Mouse (Mus musculus) brain, embryonic 18.5 days (tissue): Measurements from ENCODE around the gene Spatc1l.
A peak's percentile ranks its signal among the peaks of the same experiment; 100 is the strongest.

Experiments used
- DNase-seq: peaks from one replicate; pipeline ENCODE4 v3.0.0-alpha.2; 2012; ENCODE audit warnings: low read depth, low spot score

The Spatc1l gene

DNA sequence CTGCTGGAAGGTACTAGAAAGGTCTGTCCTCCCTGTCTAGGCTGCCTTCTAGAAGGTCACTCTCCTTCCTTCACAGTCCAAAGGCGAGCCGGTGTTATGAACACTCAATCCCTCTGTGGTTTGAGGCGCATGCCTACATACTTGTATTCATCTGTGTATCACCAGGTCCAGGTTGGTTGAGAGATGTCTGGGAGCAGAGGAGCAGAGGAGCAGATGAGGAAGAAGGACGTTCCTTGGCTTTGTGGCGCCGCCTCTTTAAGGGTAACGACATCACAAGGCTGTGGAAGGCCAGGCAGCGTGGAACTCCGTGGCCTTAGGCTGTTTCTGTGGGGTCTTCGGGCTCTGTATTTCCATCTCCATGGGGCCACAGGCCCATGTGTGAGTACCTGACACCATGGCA lies at the start of gene Spatc1l:
Gene Spatc1l (plus strand): TSS at position 301 of the 400 bp plus-strand sequence.
- DNase-seq = no peak

DNA sequence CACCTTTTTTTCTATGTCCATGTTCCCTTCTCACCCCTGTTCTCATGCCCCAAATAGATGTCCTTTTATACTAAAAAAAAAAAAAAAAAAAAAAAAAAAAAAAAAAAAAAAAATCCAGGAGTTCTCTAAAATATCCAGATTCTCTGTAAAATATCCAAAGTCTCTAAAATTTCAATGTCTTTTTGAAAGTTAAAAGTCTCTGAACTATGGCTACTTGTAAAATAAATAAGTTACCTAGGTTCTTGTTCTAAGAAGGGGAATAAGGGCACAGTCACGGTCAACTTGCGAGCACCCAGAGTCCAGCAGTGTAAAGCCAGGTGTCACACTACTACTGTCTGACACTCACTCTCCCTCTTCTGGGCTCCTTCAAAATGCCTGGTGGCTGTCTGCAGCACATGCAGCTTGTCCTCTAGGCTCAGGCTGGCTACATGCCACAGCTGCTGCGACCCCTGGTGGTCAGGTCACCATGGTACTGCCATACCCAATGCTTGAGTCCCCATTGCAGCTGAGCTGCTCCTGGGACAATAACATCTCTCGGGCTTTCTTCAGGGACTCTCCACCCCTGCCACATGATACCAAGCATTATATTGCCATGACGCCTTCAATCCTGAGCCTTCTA lies 49.0 kb upstream of the Spatc1l start:
- DNase-seq = no peak

DNA sequence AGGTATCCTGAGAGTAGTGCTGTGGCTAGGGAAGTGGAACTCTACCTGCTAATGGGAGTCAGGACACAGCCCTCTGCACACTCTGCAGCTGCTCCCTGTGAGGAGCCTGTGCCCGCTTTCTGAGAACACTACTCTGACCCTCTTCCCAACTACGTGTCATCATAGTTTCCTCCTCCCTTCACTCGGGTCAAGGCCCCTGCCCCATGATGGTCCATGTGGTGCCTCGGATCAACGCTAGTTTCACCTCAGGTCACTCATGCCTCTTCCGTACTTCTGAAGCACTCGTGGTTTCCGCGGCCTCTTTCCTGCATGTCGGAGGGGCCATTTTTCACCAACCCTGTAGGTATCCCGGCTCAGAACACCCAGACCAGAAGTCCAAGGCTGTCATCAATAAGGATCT lies 31.1 kb upstream of the Spatc1l start:
- DNase-seq = no peak

DNA sequence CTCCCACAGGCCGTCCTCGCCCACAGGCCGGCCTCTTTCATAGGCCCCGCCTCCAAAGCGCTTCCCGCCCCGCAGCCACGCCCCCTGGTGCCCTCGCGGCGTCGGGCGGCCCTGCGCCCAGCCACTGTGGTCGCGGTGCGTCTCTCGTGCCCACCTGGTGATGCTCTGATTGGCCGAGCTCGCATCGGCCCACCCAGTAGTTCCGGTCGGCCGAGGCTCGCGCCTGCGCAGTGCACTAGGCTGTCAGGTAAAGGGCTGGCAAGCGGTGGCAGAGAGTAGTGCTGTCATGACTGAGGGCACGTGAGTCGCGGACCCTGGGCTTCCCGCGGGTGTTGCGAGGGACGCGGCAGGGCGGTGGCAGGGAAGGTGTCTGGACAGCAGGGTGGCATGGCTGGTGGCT lies 30.7 kb upstream of the Spatc1l start, which contains the start of gene Lss:
Gene Lss (plus strand): TSS at position 214 of the 400 bp plus-strand sequence.
- peak; percentile 92 for DNase-seq

DNA sequence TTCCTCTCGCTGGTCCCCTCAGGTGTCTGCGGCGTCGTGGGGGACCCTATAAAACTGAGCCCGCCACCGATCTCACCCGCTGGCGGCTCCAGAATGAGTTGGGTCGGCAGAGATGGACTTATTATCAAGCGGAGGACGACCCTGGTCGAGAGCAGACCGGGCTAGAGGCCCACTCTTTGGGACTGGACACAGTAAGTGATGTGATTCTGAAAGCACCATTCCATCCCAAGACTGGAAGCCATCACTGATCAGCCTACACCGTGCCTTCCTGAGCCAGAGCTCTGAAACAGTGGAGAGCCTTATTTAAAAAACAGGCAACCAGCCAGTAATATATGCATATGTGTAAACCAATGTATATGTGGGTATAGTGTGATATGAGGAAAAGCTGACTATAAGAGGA lies 30.2 kb upstream of the Spatc1l start:
- no peak for DNase-seq

DNA sequence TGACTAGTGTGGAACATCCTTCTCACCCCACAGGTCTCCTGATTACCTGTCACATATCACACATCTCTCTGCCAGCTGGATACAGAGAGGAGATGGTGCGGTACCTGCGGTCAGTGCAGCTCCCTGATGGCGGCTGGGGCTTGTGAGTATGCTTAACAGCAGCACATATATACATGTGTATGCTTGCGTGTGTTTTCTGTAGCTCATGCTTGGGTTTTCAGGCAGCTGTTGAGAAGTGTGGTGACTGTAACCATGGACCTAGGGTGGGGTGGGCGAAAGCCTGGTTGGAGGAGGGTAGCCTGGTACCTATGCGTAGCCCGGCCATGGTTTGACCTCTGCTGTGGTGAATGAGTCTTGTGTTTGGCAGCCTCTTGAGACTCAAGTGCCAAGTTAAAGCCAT lies 26.5 kb upstream of the Spatc1l start:
- no peak for DNase-seq

DNA sequence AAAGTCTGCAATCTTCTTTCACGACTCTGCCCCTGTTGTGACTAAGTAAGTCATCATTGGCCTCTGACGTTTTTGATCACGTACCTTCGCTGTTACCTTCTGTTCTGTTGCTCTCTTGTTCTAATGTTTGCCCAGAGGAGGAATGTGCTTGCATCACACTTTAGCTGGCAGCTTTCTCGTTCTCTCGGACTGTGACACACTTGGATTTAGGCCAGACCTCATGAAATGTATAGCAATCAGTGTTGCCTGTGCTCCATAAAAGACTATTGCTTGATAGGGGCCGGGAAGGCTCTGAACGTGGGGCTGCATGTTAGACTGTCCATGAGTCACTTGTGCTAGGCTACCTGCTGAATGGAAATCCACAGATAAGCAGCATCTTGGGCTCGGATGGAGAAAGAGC lies 24.5 kb upstream of the Spatc1l start:
- DNase-seq = no peak

DNA sequence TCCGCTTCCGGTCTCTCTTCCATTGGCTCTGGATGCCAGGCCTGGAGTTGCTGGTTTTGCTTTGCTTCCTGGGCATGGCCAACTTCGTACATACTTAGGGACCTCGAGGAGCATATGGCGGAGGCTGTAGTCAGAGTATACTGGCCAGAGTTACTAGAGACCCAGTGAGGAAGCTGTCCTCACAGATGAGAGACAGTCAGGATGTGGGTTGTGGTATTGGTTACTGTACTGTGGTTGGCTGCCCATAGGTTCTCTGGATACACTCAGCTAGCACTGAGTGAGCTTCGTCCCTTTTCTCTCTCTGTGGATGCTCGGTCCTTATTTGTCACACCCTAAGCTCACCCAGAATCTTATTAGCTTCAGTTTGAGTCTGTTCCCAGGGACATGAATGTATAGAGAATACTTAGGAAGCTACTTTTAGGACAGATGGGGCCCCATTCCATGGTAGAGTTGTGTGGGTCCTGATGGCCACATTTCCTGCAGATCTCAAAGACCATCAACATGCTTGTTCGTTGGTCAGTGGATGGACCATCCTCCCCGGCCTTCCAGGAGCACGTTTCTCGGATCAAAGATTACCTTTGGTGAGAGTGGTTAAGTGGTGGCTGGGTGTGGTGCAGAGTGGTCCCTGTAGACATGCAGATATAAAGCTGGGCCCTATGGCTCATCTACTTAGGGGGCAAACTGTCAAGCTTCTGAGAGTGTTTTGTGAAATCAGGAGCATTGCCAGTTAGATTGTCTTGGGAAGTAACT lies 20.6 kb upstream of the Spatc1l start:
- DNase-seq = no peak

DNA sequence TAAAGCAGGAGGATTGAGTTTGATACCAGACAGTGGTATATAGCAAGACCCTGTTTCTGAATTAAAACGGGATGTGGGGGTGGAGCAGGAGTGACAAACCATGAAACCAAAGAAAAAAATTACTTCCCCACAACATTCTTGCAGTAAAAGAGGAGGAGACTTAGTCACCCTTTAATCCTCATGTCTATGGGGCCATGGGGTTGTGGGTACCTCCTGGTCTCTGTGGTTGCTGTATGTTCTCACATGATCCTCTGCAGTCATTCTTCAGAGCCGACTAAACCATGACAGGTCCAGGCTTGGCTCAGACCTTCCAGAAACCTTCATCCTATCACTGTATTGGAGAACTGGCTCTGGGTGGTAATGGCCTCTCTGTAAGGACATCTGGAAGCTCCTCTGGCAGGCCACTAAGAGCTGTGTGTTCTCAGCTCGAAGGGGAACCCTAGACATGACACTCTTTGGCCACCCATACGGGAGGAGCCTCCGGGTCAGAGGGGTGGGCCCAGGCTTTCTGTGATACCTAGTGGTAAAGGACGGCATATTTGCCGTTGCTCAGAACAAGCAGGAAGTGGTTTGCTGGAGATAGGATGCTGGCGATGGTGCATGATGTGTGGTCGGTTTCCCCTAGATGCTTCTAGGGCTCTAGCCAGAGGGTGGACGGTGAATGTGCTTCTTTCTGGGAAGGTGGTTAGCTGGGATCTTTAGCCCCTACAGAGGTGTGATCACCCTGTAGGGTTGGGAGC lies 19.3 kb upstream of the Spatc1l start:
- DNase-seq = no peak

DNA sequence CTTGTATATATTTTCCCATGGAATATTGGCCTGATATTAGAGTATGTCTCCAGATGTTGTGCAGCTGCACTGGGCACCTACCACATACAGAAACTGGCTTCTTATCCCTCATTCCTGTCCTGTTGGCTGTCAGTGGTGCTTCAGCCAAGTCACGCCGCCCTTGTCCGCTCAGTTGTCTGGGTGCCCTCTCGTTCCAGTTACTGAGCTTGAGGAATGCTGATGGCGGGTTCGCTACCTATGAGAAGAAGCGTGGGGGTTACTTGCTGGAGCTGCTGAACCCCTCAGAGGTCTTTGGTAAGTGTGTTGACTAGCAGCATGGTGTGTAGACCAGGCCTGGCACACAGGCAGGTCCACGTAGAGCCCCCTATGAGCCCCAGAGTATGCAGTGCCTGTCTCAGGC lies 15.5 kb upstream of the Spatc1l start:
- no peak for DNase-seq

DNA sequence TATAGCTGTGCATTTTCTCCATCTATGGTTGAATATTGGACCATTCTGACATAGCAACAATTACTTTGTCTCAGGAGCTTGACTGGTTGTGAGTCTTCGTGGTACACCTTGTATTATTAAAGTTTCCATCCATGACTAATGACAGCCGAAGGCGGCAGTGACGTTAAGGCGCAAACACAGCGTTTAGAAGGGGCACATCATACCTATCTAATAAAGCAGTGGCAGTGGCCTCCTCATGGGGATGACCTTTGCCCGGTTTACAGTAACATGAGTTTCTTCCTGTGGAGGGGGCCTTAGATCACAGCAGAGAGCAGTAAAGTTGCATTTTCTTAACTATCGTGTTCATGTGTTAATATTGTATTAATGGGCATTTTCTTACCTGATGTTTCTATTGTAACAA lies 13.9 kb upstream of the Spatc1l start:
- no peak for DNase-seq

DNA sequence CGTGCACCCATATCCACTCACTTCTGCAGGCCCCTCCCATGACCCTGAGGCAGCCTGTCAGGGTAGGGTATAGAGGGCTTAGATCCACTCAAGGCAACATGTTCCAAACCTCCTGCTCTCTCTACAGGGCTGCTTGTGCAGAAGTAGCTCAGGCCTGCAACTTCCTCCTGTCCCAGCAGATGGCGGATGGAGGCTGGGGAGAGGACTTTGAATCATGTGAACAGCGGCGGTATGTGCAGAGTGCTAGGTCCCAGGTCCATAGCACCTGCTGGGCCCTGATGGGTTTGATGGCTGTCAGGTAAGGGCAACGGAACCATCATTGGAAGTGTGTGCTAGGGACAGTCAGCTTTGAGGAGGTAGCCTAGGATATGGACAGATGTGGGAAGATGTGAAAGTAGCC lies 11.6 kb upstream of the Spatc1l start:
- no peak for DNase-seq

DNA sequence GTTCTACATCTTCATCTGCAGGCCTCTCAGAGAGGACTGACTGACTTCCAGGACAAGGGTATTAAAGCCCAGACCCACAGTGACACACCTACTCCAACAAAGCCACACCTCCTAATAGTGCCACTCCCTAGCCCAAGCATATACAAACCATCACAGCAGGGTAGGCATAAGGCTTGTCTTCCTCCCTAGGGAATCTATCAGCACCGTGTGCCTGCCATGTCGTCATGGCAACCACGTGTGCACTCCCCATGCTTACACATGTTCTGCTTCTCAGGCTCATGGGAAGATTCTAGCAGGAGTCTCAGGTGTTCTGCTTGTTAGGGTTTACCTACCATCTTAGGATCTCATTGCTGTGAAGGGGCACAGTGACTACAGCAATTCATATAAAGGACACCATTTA lies 10.5 kb upstream of the Spatc1l start:
- DNase-seq = no peak

DNA sequence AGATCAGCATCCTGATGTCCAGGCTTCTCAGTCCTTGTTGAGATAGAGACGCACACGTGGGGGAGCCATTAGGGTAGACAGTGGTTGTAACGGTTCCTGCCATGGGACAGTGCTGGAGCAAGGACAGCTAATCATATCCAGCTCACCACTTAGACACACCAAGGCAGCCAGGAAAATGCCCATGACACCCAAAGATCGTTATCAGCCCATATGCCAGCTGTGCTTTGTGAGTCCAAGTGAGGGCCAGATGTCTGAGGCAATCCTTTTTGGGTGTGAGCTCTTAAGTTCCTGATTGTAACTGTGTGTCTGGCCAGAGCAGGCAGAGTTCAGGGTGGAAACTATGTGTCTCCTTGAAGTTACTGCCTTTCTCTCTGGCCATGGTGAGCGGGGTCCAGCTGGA lies 8.0 kb upstream of the Spatc1l start:
- DNase-seq = no peak

DNA sequence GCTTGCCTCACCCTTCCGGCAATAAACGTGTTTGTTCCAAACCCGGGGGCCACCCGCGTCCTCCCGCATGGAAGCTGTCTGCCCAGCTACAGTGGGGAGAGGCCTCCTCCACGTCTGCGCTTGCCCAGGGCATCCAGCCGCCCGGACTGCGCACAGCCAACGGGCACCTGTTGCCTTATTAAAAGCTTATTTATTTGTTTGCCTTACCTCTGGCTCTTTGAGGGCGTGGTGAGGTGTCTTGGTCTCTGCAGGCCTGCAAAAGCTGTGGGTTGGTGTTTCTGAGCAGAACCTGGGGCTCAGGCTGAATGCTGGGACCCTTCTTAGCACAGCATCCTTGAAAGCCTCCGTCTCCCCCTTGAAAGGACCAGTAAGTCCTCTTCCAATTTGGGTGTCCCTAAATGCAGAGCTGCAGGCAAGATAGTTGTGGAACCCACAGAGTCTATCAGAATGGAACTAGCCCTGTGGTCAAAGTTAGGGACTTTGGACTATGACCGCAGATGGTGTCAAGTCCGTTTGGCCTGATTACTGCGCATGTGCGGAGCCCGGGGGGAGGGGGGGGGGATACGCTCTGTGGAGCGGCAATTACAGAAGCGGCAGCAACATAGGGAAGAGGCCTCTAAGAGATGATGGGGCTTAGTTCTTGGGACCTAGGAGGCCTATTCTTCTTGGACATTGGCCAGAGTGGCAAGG lies 8.1 kb downstream of the Spatc1l start:
- DNase-seq = no peak

DNA sequence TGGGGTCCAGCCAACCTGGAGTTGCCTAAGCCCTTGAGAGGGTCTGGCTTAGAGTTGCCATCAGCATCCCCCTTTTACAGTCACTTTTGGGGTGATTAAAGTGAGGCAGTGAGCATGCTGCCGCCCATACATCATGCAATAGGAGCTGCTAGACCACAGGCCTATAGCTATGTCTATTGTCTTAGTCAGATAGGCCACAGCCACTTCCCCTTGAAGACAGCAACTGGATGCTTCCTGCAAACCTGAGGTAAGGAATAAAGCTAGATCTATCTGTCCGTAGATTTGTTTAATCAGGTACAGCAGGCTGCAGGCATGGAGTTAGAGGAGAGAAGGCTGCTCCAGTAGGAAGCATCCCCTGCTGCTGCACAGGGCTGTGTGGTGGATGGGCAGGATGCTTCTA lies 9.0 kb downstream of the Spatc1l start:
- no peak for DNase-seq

DNA sequence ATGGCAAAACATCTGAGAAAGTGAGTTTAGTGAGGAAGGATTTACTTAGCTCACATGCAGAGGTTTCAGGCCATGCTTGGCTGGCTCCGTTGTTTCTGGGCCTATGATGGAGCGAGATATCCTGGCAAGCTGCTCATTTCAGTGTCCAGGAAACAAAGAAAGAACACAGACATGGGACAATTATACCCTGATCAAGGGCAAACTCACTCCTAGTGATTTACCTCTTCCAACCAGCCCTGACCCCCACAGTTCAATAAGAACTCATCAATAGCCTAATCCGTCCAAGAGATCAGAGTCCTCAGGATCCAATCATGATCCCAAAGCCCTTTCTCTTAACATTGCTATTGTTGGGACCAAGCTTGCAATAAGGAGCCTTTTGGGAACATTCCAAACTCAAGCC lies 10.1 kb downstream of the Spatc1l start:
- no peak for DNase-seq

DNA sequence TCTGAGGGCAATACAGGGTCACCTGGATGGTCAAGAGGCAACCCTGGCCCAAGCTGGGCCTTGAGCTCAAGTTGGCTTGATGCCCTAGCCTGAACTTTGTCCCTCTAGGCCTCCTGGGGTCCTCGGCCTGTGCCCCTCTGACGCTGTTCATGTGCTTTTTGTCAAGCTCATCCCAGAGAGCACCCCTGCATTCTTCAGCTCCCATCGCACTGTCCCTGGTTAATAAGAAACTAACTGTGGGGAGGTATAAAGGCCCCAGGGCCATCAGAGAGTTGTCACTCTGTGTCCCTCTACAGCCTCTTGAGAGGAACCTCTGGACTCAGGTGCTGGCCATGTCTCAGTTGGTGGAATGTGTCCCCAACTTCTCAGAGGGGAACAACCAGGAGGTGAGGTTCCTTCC lies 13.3 kb downstream of the Spatc1l start, which contains the start of gene Ftcd:
Gene Ftcd (plus strand): TSS at position 275 of the 400 bp plus-strand sequence.
- no peak for DNase-seq

DNA sequence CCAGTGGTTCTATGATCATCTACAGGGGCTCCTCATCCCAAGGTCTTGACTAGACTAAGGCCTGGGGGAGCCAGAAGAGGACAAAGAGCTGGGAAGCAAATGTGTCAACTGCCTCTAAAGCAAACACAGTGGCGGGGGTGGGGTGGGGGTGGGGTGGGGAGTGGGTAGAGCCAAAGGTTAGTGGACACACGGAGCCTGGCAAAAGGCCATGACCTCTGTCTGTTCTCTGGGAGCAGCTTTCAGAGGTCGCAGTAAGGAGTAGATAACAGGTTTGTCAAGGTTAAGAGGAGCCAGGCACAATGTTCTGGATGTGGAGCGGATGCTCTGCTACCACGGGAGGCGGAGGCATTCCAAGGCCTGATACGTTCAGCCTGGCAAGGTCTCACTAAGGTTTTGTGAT lies 14.8 kb downstream of the Spatc1l start:
- no peak for DNase-seq

DNA sequence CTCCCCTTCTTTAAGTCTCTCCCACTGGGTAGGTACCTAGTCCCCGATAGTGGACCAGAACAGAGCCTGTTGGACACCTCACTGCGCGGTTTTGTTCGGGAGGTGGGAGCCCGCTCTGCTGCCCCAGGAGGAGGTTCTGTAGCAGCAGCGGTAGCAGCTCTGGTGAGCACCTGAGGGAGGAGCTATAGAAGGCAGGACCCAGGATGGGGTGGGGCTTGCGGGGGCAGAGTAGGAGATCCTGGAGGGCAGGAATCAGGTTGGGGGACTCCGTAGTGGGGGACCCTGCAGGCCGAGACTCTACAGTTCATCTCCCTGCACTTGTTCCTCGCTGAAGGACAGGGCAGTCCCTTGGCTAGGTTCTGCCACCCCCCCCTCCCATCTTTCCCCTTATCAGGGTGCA lies 22.1 kb downstream of the Spatc1l start:
- DNase-seq = no peak

DNA sequence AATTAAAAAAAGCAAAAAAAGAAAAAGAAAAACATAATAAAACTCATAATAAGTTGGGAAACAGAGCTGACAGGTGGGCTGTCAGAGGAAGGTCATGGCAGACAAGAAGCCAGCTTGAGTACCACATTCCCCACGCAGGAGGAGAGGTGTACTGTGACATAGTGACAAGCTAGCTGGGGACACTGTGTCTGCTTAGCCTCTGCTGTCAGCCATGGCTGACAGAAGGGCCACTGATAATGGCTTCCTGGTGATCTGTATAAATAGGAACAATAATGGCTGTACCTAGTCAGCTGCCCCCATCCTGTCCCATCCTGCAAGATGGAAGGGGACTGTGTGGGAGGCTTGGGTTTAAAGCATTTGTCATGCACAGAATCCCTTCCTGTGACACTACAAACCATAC lies 24.1 kb downstream of the Spatc1l start:
- no peak for DNase-seq

DNA sequence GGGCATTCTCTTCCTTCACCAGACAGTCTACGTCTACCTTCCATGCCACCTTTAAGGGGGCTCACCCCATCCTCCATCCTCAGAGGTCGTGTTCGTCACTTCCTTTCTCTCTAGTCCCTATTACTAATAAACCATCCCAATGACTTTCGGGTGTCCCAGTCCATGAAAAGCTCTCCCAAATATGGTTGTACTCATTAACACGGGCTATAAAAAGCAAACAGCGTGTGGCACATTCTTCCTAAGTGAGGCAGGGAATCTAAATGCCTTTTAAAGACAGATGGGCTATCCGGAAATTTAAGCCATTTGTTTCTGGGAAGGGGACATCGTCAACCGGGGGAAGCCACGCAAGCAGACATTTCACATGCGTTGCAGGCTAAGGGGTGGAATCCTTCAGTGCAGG lies 28.1 kb downstream of the Spatc1l start:
- DNase-seq = no peak
